Mouse (Mus musculus) macrophage (primary cell): Measurements from ENCODE around the gene Wiz. TPM values are rescaled to one million over a fixed set of nuclear protein-coding genes. Genes with fewer than 3 reads are reported as not detected.

Experiments used
- H3K27ac ChIP-seq: fragments of 350-480 bp; formaldehyde crosslinking; 2 replicates; pipeline ENCODE4 v1.9.0; 2021
- H3K36me3 ChIP-seq: fragments of 350-480 bp; formaldehyde crosslinking; 2 replicates; pipeline ENCODE4 v1.9.0; 2021; ENCODE audit errors: inconsistent target
- H3K4me3 ChIP-seq: fragments of 350-480 bp; formaldehyde crosslinking; 2 replicates; pipeline ENCODE4 v1.9.0; 2021; ENCODE audit errors: inconsistent target
- H3K79me2 ChIP-seq: fragments of 350-480 bp; formaldehyde crosslinking; 2 replicates; pipeline ENCODE4 v1.9.0; 2021; ENCODE audit errors: inconsistent target
- WGBS: methylation state at CpG from one replicate; pipeline ENCODE4 v1.1.7; 2026; ENCODE audit warnings: inconsistent platforms; ENCODE audit not compliant: missing documents; 5-methylcytosine and 5-hydroxymethylcytosine counted together
- polyA plus RNA-seq: library from polyadenylated mRNA; stranded (reverse); fragments of 250-400 nt; gene quantifications from 3 replicates; pipeline ENCODE4 v1.2.4, GENCODE M21; 2018; ENCODE audit warnings: inconsistent platforms

The Wiz gene
- polyA plus RNA-seq, 1 experiment from 2014 or later, result 20.7 TPM

GRCm38 (mm10) chr17:32319950-32320349, 69.3 kb downstream of the Wiz start:
- H3K27ac ChIP-seq, result peak overlapping the region; percentile 65
- peaks cover 35% of the 10 kb centered on the region for H3K36me3 ChIP-seq
- 2% methylated on average over 7 of the region's 7 CpGs for WGBS
- H3K4me3 ChIP-seq, result peak overlapping the region; percentile 97
- peaks cover 70% of the 10 kb centered on the region for H3K79me2 ChIP-seq

DNA sequence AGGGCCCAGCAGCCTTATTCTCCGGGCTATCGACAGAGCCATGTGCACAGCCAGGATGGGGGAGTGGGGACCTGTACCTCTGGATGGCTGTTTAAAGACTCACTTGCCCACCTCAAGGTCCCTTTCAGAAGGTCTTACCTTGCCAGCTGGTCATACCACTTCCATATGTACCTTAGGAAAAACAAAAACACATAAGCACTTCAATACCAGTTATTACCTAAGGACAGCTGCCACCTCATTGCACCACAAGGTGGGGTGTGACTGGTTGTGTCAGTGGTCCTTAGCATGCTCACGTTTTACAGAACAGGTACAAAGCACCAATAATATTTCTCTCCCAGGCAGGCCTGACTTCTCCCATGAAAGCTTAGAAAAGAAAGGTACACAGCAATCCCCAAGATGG, 71.5 kb downstream of the Wiz start:
- Histone ChIP-seq H3K79me2 (peaks cover 60% of the 10 kb centered on the region), H3K36me3 (peaks cover 57% of the 10 kb centered on the region), H3K4me3 (no peak overlapping the region), H3K27ac (no peak overlapping the region)
- WGBS, result 84% methylated on average over 2 of the region's 3 CpGs

GRCm38 (mm10) chr17:32317032-32317431, 72.2 kb downstream of the Wiz start:
- peaks cover 64% of the 10 kb centered on the region for H3K36me3 ChIP-seq
- no peak overlapping the region for H3K27ac ChIP-seq
- H3K79me2 ChIP-seq, result peaks cover 53% of the 10 kb centered on the region
- WGBS, result 95% methylated on average over 8 of the region's 8 CpGs
- H3K4me3 ChIP-seq, result no peak overlapping the region

DNA sequence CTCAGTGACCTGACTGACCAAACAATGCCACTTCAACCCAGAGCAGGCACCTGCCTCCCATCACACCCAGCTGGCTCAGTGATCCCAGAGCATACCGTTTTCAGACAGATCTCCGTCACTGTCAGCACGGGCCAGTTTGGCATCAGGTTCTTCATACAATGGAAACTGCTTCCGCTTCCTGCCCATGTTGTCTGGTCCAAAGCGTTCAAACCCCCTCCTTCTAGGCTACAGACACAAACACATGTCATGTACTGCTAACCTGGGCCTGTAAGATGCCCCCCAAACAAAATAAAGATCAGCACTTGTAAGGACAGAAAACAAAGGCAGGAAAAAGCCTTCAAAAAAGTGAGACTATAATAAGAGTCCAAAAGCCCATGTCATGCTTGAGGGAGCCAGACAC, 73.7 kb downstream of the Wiz start:
- H3K27ac ChIP-seq, result no peak overlapping the region
- H3K36me3 ChIP-seq, result peaks cover 79% of the 10 kb centered on the region
- WGBS, result 98% methylated on average over 5 of the region's 5 CpGs
- H3K79me2 ChIP-seq, result peaks cover 48% of the 10 kb centered on the region
- no peak overlapping the region for H3K4me3 ChIP-seq

DNA sequence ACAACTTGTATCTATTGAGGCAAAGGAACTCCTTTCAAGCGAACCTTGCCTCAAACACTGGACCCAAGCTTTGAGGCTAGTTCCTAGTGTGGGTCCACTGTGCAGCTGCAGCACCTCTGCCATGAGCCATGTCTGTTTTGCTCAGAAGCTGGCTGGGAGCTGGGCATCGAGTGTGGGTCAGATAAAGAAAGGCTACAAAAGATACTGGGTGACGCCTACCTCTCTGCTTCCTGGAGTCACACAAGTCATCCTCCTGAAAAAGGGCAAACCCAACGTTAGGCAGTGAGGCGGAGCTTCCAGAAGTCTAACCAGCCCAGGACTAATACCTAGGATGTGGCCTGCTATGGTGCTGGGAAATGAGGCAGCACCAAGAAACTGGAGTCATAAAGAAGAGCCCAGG, 75.3 kb downstream of the Wiz start:
- Histone ChIP-seq H3K27ac (no peak overlapping the region), H3K4me3 (no peak overlapping the region), H3K79me2 (peaks cover 32% of the 10 kb centered on the region), H3K36me3 (peaks cover 95% of the 10 kb centered on the region)
- WGBS, result 81% methylated on average over 5 of the region's 5 CpGs

DNA sequence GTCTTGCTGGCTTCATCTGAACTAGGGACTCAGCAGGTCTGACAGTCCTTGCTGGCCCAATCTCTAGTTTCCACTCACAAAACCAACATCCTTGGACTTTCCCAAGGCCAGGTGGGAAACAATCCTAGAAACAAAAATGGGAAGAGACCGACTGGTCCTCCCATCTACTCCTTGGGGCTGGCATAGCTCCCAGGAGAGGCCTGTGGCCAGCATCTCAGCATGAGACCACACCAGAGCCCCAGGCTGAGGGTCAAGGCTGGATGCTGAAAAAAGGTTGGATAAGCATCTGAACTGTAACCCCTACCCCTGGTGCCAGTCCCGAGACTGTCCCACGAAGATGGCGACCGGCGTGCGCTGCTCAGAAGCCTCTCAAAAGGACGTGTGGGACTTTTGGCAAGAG, 76.4 kb downstream of the Wiz start:
- WGBS, result 97% methylated on average over 8 of the region's 8 CpGs
- Histone ChIP-seq H3K79me2 (peaks cover 21% of the 10 kb centered on the region), H3K27ac (no peak overlapping the region), H3K36me3 (peaks cover 100% of the 10 kb centered on the region), H3K4me3 (no peak overlapping the region)

DNA sequence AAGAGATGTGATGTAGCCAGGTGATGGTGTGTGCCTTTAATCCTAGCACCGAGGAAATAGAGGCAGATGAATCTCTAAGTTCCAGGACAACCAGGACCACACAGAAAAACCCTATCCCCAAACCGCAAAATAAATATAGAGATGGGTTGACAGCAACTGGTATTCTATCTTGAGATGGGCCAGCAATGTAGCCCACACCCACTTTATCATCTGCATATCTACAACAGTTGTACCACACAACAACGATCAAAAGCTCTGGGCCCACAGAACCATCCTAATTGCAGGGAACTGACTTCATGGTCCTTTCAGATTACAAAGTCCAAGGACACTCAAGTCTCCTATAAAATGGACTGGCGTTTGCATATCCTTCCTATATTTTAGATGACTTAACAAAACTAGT, 81.3 kb downstream of the Wiz start:
- Histone ChIP-seq H3K36me3 (peaks cover 92% of the 10 kb centered on the region), H3K79me2 (no peaks in the 10 kb centered on the region), H3K27ac (no peak overlapping the region), H3K4me3 (no peak overlapping the region)
- 84% methylated on average over 4 of the region's 4 CpGs for WGBS

Other genes with a start within 250 kb of the Wiz start
- not detected in 3 replicates for gene Notch3, start 222.6 kb downstream of the Wiz start, polyA plus RNA-seq
- not detected in 3 replicates for gene Ephx3, start 199.9 kb downstream of the Wiz start, polyA plus RNA-seq
- 51.6 to 129 TPM (median 55.6 TPM) in 3 replicates for gene Brd4, start 104.7 kb downstream of the Wiz start, polyA plus RNA-seq
- gene Akap8, start 68.2 kb downstream of the Wiz start, polyA plus RNA-seq, result 38.9 to 55.8 TPM (median 43.9 TPM) in 3 replicates
- 20.2 to 41.0 TPM (median 33.8 TPM) in 3 replicates for gene Akap8l, start 38.8 kb downstream of the Wiz start, polyA plus RNA-seq
- gene Rasal3, start 14.1 kb upstream of the Wiz start, polyA plus RNA-seq, result 8.2 to 22.5 TPM (median 8.9 TPM) in 3 replicates
- gene Pglyrp2, start 34.7 kb upstream of the Wiz start, polyA plus RNA-seq, result not detected in 3 replicates
- gene Cyp4f39, start 63.3 kb upstream of the Wiz start, polyA plus RNA-seq, result 0.14 TPM in 1 of 3 replicates, not detected in the others
- 1.8 to 2.3 TPM (median 1.9 TPM) in 3 replicates for gene Cyp4f17, start 116.6 kb upstream of the Wiz start, polyA plus RNA-seq
- gene Cyp4f16, start 147.1 kb upstream of the Wiz start, polyA plus RNA-seq, result 9.3 to 18.1 TPM (median 16.2 TPM) in 3 replicates
- gene Cyp4f37, start 231.9 kb upstream of the Wiz start, polyA plus RNA-seq, result not detected in 3 replicates